Mouse (Mus musculus) ovary, postnatal 10 days (tissue): ENCODE measurements around the gene Gorasp1.
A peak's percentile ranks its signal among the peaks of the same experiment; 100 is the strongest.

Experiments
- DNase-seq: peaks from one replicate; pipeline ENCODE4 v3.0.0; 2022; ENCODE audit warnings: low spot score

Gene Gorasp1

GRCm38 (mm10) chr9:119937005-119937773 is at the start of gene Gorasp1, which contains the start of gene Ttc21a:
Gorasp1 (minus strand) TSS chr9:119937565.
Ttc21a (plus strand) TSS chr9:119937606.
- DNase-seq = peak; percentile 91

- DNase-seq = no peak
Observed at GRCm38 (mm10) chr9:119985881-119986574, 48.7 kb upstream of the Gorasp1 start.

GRCm38 (mm10) chr9:119984536-119985011 is 47.2 kb upstream of the Gorasp1 start, which contains the start of gene Csrnp1:
Csrnp1 (minus strand) TSS chr9:119984658.
- DNase-seq = no peak

GRCm38 (mm10) chr9:119983585-119984535 is 46.5 kb upstream of the Gorasp1 start:
- DNase-seq = peak; percentile 71

- DNase-seq = no peak
Observed at GRCm38 (mm10) chr9:119982956-119983551, 45.7 kb upstream of the Gorasp1 start.

GRCm38 (mm10) chr9:119982241-119982811 is 45.0 kb upstream of the Gorasp1 start:
- DNase-seq = no peak

GRCm38 (mm10) chr9:119981183-119982179 is 44.1 kb upstream of the Gorasp1 start:
- peak; percentile 26 for DNase-seq

- DNase-seq = no peak
Observed at GRCm38 (mm10) chr9:119980770-119981182, 43.4 kb upstream of the Gorasp1 start.

- DNase-seq = no peak
Observed at GRCm38 (mm10) chr9:119979749-119980148, 42.4 kb upstream of the Gorasp1 start.

- no peak for DNase-seq
Observed at GRCm38 (mm10) chr9:119978811-119979441, 41.6 kb upstream of the Gorasp1 start.

GRCm38 (mm10) chr9:119978151-119978810 is 40.9 kb upstream of the Gorasp1 start:
- DNase-seq = no peak

GRCm38 (mm10) chr9:119977557-119978060 is 40.2 kb upstream of the Gorasp1 start:
- DNase-seq = no peak

GRCm38 (mm10) chr9:119976704-119977556 is 39.6 kb upstream of the Gorasp1 start:
- DNase-seq = no peak

- DNase-seq = no peak
Observed at GRCm38 (mm10) chr9:119975286-119975685, 37.9 kb upstream of the Gorasp1 start.

GRCm38 (mm10) chr9:119974609-119975008 is 37.2 kb upstream of the Gorasp1 start:
- no peak for DNase-seq

GRCm38 (mm10) chr9:119973869-119974520 is 36.6 kb upstream of the Gorasp1 start:
- no peak for DNase-seq

- no peak for DNase-seq
Observed at GRCm38 (mm10) chr9:119973281-119973680, 35.9 kb upstream of the Gorasp1 start.
